Mouse (Mus musculus): ENCODE measurements around the gene Gm10945. TPM values are rescaled to one million over a fixed set of nuclear protein-coding genes. Genes with fewer than 3 reads are reported as not detected.

Gene Gm10945
- not detected in 2 replicates for polyA plus RNA-seq (2015; fragmentation: Nextera tagmentation; extraction: Ambion mirVana)

GRCm38 (mm10) chr10:6761287-6761811 lies at the start of gene Gm10945:
TSS of gene Gm10945 (minus strand) at chr10:6761761.
- no peak within 1 kb of the TSS for H3K4me3 ChIP-seq (ENCODE audit: low read depth, low read length)
- no peaks in the 10 kb centered on the region for H3K36me3 ChIP-seq (ENCODE audit: control insufficient read depth, insufficient read depth)
- no peaks in the 10 kb centered on the region for H3K4me1 ChIP-seq (ENCODE audit: control insufficient read depth, low read depth, low read length)
- H3K9ac ChIP-seq (ENCODE audit: low read depth, low read length) = no peak within 1 kb of the TSS
- no peak for ATAC-seq (ENCODE audit: low read depth)
- no peaks in the 10 kb centered on the region for H3K9me3 ChIP-seq (replicated peaks; ENCODE audit: control insufficient read depth, low read length)
- no peak within 1 kb of the TSS for H3K4me2 ChIP-seq (ENCODE audit: low read depth, low read length)
- WGBS (ENCODE audit: insufficient replicate concordance) = 62% methylated on average over 2 of the region's 2 CpGs
- H3K27me3 ChIP-seq (ENCODE audit: control insufficient read depth, insufficient read depth, low read depth, low read length) = no peaks in the 10 kb centered on the region
- no peak within 1 kb of the TSS for H3K27ac ChIP-seq (ENCODE audit: low read length)

GRCm38 (mm10) chr10:6790226-6790625 lies 28.7 kb upstream of the Gm10945 start:
- Histone ChIP-seq H3K4me2 (ENCODE audit: low read depth, low read length) (no peak overlapping the region), H3K9ac (ENCODE audit: low read depth, low read length) (no peak overlapping the region), H3K9me3 (replicated peaks; ENCODE audit: control insufficient read depth, low read length) (no peaks in the 10 kb centered on the region), H3K4me3 (ENCODE audit: low read depth, low read length) (no peak overlapping the region), H3K27ac (ENCODE audit: low read length) (no peak overlapping the region), H3K27me3 (ENCODE audit: control insufficient read depth, insufficient read depth, low read depth, low read length) (no peaks in the 10 kb centered on the region), H3K4me1 (ENCODE audit: control insufficient read depth, low read depth, low read length) (no peaks in the 10 kb centered on the region), H3K36me3 (ENCODE audit: control insufficient read depth, insufficient read depth) (no peaks in the 10 kb centered on the region)
- no peak for ATAC-seq (ENCODE audit: low read depth)

- Histone ChIP-seq H3K9ac (ENCODE audit: low read depth, low read length) (no peak overlapping the region), H3K9me3 (replicated peaks; ENCODE audit: control insufficient read depth, low read length) (no peaks in the 10 kb centered on the region), H3K27me3 (ENCODE audit: control insufficient read depth, insufficient read depth, low read depth, low read length) (no peaks in the 10 kb centered on the region), H3K4me3 (ENCODE audit: low read depth, low read length) (no peak overlapping the region), H3K4me2 (ENCODE audit: low read depth, low read length) (no peak overlapping the region), H3K27ac (ENCODE audit: low read length) (no peak overlapping the region), H3K4me1 (ENCODE audit: control insufficient read depth, low read depth, low read length) (no peaks in the 10 kb centered on the region), H3K36me3 (ENCODE audit: control insufficient read depth, insufficient read depth) (no peaks in the 10 kb centered on the region)
- 5% methylated on average over 25 of the region's 25 CpGs for WGBS (ENCODE audit: insufficient replicate concordance)
- ATAC-seq (ENCODE audit: low read depth) = no peak
Measured at GRCm38 (mm10) chr10:6788517-6789237, 27.1 kb upstream of the Gm10945 start.

- no peak for ATAC-seq (ENCODE audit: low read depth)
- 64% methylated on average over 3 of the region's 3 CpGs for WGBS (ENCODE audit: insufficient replicate concordance)
Measured at GRCm38 (mm10) chr10:6758206-6758605, 3.4 kb downstream of the Gm10945 start, which contains the start of gene Oprm1. TSS of gene Oprm1 (plus strand) at chr10:6758506.

GRCm38 (mm10) chr10:6753375-6753774 lies 8.2 kb downstream of the Gm10945 start:
- WGBS (ENCODE audit: insufficient replicate concordance) = 50% methylated on average over 5 of the region's 5 CpGs
- Histone ChIP-seq H3K4me2 (ENCODE audit: low read depth, low read length) (no peak overlapping the region), H3K9ac (ENCODE audit: low read depth, low read length) (no peak overlapping the region), H3K27me3 (ENCODE audit: control insufficient read depth, insufficient read depth, low read depth, low read length) (no peaks in the 10 kb centered on the region), H3K27ac (ENCODE audit: low read length) (no peak overlapping the region), H3K9me3 (replicated peaks; ENCODE audit: control insufficient read depth, low read length) (no peaks in the 10 kb centered on the region), H3K36me3 (ENCODE audit: control insufficient read depth, insufficient read depth) (no peaks in the 10 kb centered on the region), H3K4me1 (ENCODE audit: control insufficient read depth, low read depth, low read length) (no peaks in the 10 kb centered on the region), H3K4me3 (ENCODE audit: low read depth, low read length) (no peak overlapping the region)
- ATAC-seq (ENCODE audit: low read depth) = no peak

More at GRCm38 (mm10) chr10:6758206-6758605, 3.4 kb downstream of the Gm10945 start, which contains the start of gene Oprm1:
- no peak within 1 kb of the TSS for H3K27ac ChIP-seq (ENCODE audit: low read length)
- H3K27me3 ChIP-seq (ENCODE audit: control insufficient read depth, insufficient read depth, low read depth, low read length) = no peaks in the 10 kb centered on the region
- no peak within 1 kb of the TSS for H3K4me3 ChIP-seq (ENCODE audit: low read depth, low read length)
- H3K9ac ChIP-seq (ENCODE audit: low read depth, low read length) = no peak within 1 kb of the TSS
- no peaks in the 10 kb centered on the region for H3K4me1 ChIP-seq (ENCODE audit: control insufficient read depth, low read depth, low read length)
- no peaks in the 10 kb centered on the region for H3K36me3 ChIP-seq (ENCODE audit: control insufficient read depth, insufficient read depth)
- H3K4me2 ChIP-seq (ENCODE audit: low read depth, low read length) = no peak within 1 kb of the TSS
- H3K9me3 ChIP-seq (replicated peaks; ENCODE audit: control insufficient read depth, low read length) = no peaks in the 10 kb centered on the region

GRCm38 (mm10) chr10:6728469-6728868 lies 33.1 kb downstream of the Gm10945 start:
- Histone ChIP-seq H3K4me1 (ENCODE audit: control insufficient read depth, low read depth, low read length) (no peaks in the 10 kb centered on the region), H3K4me2 (ENCODE audit: low read depth, low read length) (no peak overlapping the region), H3K27me3 (ENCODE audit: control insufficient read depth, insufficient read depth, low read depth, low read length) (no peaks in the 10 kb centered on the region), H3K9me3 (replicated peaks; ENCODE audit: control insufficient read depth, low read length) (no peaks in the 10 kb centered on the region), H3K27ac (ENCODE audit: low read length) (no peak overlapping the region), H3K4me3 (ENCODE audit: low read depth, low read length) (no peak overlapping the region), H3K9ac (ENCODE audit: low read depth, low read length) (no peak overlapping the region), H3K36me3 (ENCODE audit: control insufficient read depth, insufficient read depth) (no peaks in the 10 kb centered on the region)
- no peak for ATAC-seq (ENCODE audit: low read depth)
- 79% methylated on average over 3 of the region's 3 CpGs for WGBS (ENCODE audit: insufficient replicate concordance)

GRCm38 (mm10) chr10:6723765-6724164 lies 37.8 kb downstream of the Gm10945 start:
- no peaks in the 10 kb centered on the region for H3K9me3 ChIP-seq (replicated peaks; ENCODE audit: control insufficient read depth, low read length)
- no peak overlapping the region for H3K27ac ChIP-seq (ENCODE audit: low read length)
- H3K4me2 ChIP-seq (ENCODE audit: low read depth, low read length) = no peak overlapping the region
- no peaks in the 10 kb centered on the region for H3K36me3 ChIP-seq (ENCODE audit: control insufficient read depth, insufficient read depth)
- H3K9ac ChIP-seq (ENCODE audit: low read depth, low read length) = no peak overlapping the region
- WGBS (ENCODE audit: insufficient replicate concordance) = 44% methylated on average over 1 of the region's 1 CpGs
- H3K4me3 ChIP-seq (ENCODE audit: low read depth, low read length) = no peak overlapping the region
- H3K27me3 ChIP-seq (ENCODE audit: control insufficient read depth, insufficient read depth, low read depth, low read length) = no peaks in the 10 kb centered on the region
- no peak for ATAC-seq (ENCODE audit: low read depth)
- no peaks in the 10 kb centered on the region for H3K4me1 ChIP-seq (ENCODE audit: control insufficient read depth, low read depth, low read length)

- no peak overlapping the region for H3K9ac ChIP-seq (ENCODE audit: low read depth, low read length)
- peak; percentile 45 for ATAC-seq (ENCODE audit: low read depth)
- no peak overlapping the region for H3K4me3 ChIP-seq (ENCODE audit: low read depth, low read length)
Measured at GRCm38 (mm10) chr10:6717181-6717948, 44.2 kb downstream of the Gm10945 start.

More at GRCm38 (mm10) chr10:6717181-6717948, 44.2 kb downstream of the Gm10945 start:
- Histone ChIP-seq H3K36me3 (ENCODE audit: control insufficient read depth, insufficient read depth) (no peaks in the 10 kb centered on the region), H3K9me3 (replicated peaks; ENCODE audit: control insufficient read depth, low read length) (no peaks in the 10 kb centered on the region), H3K27me3 (ENCODE audit: control insufficient read depth, insufficient read depth, low read depth, low read length) (no peaks in the 10 kb centered on the region), H3K27ac (ENCODE audit: low read length) (no peak overlapping the region), H3K4me2 (ENCODE audit: low read depth, low read length) (no peak overlapping the region), H3K4me1 (ENCODE audit: control insufficient read depth, low read depth, low read length) (no peaks in the 10 kb centered on the region)
- 9% methylated on average over 4 of the region's 4 CpGs for WGBS (ENCODE audit: insufficient replicate concordance)

All from liver, embryonic 16.5 days (tissue).